Mouse (Mus musculus) bone marrow, adult 2 months (tissue): ENCODE measurements around the gene Oser1.

ENCODE experiments used
- CTCF ChIP-seq: fragments of 200-500 bp; IDR thresholded peaks from 2 replicates; pipeline ENCODE4 v1.5.1; 2011; ENCODE audit warnings: low read length, control low read depth; ENCODE audit not compliant: control insufficient read depth, insufficient read depth
- POLR2A ChIP-seq: fragments of 200-500 bp; IDR thresholded peaks from 2 replicates; pipeline ENCODE4 v1.6.1; 2011; ENCODE audit warnings: low read depth, mild to moderate bottlenecking, control low read depth, low read length, borderline replicate concordance; ENCODE audit not compliant: control insufficient read depth

GRCm38 (mm10) chr2:163394977-163395376 is 29.5 kb downstream of the Oser1 start:
- TF ChIP-seq CTCF (no peak), POLR2A (no peak)
